Mouse (Mus musculus) CD4-positive, CD25-positive, alpha-beta regulatory T cell (primary cell): ENCODE measurements around the gene 1700023F06Rik. TPM values are rescaled to one million over a fixed set of nuclear protein-coding genes. Genes with fewer than 3 reads are reported as not detected.

Experiments used
- polyA plus RNA-seq: library from polyadenylated mRNA; unstranded; fragments of 100-300 nt; shearing (Covaris generic); gene quantifications from one replicate; pipeline ENCODE4 v1.2.1, GENCODE M21; 2017

Gene 1700023F06Rik
- not detected for polyA plus RNA-seq

DNA sequence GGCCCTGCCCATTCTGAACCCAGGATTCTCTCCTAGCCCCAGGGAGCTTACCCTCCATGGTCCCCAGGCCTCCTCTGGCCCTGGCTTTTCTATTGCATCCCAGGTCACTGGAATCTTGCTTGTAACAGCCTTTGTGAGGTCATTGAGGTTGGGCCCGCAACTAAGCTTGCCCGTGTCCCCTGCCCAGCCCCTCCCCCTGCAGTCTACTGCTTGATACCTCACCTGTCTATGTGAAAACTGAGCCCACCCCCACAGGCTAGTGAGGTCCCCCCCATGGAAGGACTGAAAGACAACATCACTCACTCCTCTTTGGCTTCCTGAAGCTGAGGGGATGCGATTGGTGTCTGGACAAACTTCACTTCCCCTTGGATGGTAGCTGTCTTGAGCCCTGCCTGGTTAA lies at the start of gene 1700023F06Rik:
Gene 1700023F06Rik, minus strand, starts transcription at position 101 of the 400 bp plus-strand sequence.

GRCm38 (mm10) chr11:103217790-103218516 lies 9.6 kb upstream of the 1700023F06Rik start, which contains the start of gene Spata32:
Gene Spata32 (minus strand): TSS chr11:103218432.

GRCm38 (mm10) chr11:103170494-103171285 lies 37.7 kb downstream of the 1700023F06Rik start, which contains the start of gene Fmnl1:
Gene Fmnl1 (plus strand): TSS chr11:103171107.

Other genes starting within 250 kb of the 1700023F06Rik start
- 75.3 TPM for gene Nmt1, start 180.4 kb downstream of the 1700023F06Rik start, polyA plus RNA-seq
- gene Dcakd, start 180.2 kb downstream of the 1700023F06Rik start, polyA plus RNA-seq = 26.3 TPM
- gene Plcd3, start 106.9 kb downstream of the 1700023F06Rik start, polyA plus RNA-seq = not detected
- gene Acbd4, start 106.9 kb downstream of the 1700023F06Rik start, polyA plus RNA-seq = 48.3 TPM
- gene Hexim1, start 92.3 kb downstream of the 1700023F06Rik start, polyA plus RNA-seq = 4.2 TPM
- gene Hexim2, start 76.1 kb downstream of the 1700023F06Rik start, polyA plus RNA-seq = 5.3 TPM
- gene Fmnl1, start 37.5 kb downstream of the 1700023F06Rik start, polyA plus RNA-seq = 229 TPM
- gene Spata32, start 9.9 kb upstream of the 1700023F06Rik start, polyA plus RNA-seq = not detected
- gene Map3k14, start 58.9 kb upstream of the 1700023F06Rik start, polyA plus RNA-seq = 36.7 TPM
- 107 TPM for gene Arhgap27, start 155.1 kb upstream of the 1700023F06Rik start, polyA plus RNA-seq
- gene Plekhm1, start 204.1 kb upstream of the 1700023F06Rik start, polyA plus RNA-seq = 20.8 TPM